Mouse (Mus musculus) urinary bladder, adult 18-20 months (tissue): Measurements from ENCODE around the gene Galnt11.

Source experiments
- DNase-seq, 2 experiments: peaks; one replicate each; pipeline ENCODE4 v3.0.0; 2022; ENCODE audit warnings: low spot score in 2 of 2, mixed read lengths in 2 of 2

Gene Galnt11

GRCm38 (mm10) chr5:25252825-25253544 is 31.3 kb downstream of the Galnt11 start:
- DNase-seq: no peak

GRCm38 (mm10) chr5:25254491-25254890 is 32.8 kb downstream of the Galnt11 start:
- no peak for DNase-seq

DNA sequence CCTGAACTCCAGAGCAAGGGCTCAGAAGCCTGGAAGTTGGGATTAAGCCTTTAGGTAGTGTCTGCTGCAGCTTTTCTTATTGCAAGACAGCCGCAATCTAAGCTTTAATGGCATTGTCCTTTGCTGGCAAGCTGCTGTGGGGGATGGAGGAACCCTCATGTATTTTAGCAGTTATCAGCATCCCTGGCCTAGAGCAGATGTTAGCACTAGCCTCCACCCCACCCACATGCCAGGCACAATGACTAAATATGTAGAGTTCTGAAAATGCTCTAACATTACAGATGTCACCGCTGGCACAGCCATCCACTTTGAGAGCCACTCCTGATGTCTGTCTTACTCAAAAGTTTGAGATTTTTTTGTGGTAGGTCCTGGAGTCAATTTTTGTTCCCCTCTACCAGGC is 35.0 kb downstream of the Galnt11 start:
- no peak for DNase-seq

GRCm38 (mm10) chr5:25261452-25261851 is 39.7 kb downstream of the Galnt11 start:
- DNase-seq: no peak

- no peak for DNase-seq
Measured at GRCm38 (mm10) chr5:25262266-25262665, 40.6 kb downstream of the Galnt11 start.

DNA sequence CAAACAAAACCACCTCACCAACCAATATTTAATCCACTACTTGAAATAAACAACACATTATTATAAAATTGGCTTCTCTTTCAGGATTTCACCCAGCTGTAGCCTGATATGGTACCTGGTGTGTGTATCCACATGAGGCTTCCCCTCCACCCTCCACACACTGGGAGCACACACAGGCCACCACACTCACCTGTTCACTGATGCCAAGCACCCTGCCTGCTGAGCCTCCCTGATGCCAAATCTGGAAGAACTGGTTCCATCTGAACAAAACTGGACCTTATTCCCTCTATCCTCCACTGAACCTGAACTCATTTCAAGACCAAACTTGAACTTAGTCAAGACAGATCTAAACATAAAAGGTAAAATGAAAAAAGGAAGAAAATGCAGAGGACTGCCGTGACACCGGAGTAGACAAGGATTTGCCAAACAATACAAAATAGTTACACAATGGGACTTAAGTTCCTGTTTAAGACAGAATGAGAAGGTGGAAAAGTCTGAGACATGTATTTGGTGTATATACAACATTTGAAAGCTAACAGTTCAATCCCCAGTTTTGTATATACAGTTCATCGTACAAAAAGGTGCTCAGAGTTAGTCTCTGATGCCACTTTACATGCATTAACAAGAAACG is 46.7 kb downstream of the Galnt11 start:
- DNase-seq: no peak

DNA sequence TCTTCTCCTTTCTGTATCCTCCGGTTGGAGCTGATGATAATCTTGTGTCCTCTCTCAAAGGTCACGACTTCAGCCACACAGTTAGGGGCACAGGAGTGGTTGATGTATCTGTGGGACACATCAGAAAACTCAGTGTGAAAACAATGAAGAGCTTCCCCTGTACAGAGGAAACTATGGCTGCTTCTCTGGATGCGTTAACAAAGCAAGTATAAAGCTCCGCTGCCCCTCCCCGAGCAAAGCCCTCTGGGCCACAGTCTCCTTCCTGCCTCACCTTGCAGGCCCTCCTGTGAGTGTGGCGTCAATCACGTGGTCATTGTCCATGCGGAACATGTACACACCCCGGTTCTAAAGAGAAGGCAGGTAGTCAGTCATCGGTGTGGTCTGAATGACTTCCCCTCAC is 53.9 kb downstream of the Galnt11 start:
- DNase-seq: no peak

DNA sequence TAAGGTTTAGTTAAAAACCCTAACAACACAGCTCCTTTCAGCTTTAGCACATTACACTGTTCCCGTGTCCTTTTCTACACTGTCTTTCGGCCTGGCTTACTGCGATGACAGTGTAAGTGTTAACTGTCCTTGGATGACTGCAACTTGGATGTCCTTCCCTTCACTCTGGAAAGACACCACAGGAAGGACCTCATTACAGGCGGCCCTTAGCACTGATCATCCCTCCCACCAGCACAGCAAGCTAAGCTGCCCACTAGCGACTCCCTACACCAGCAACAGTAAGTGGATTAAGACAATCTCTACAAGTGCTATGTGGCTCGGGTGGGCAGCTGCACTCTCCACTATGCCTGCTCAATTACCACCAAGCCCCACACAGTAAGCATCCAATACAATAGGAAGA is 54.7 kb downstream of the Galnt11 start:
- DNase-seq: no peak

- no peak for DNase-seq
Measured at GRCm38 (mm10) chr5:25283988-25284387, 62.3 kb downstream of the Galnt11 start.

DNA sequence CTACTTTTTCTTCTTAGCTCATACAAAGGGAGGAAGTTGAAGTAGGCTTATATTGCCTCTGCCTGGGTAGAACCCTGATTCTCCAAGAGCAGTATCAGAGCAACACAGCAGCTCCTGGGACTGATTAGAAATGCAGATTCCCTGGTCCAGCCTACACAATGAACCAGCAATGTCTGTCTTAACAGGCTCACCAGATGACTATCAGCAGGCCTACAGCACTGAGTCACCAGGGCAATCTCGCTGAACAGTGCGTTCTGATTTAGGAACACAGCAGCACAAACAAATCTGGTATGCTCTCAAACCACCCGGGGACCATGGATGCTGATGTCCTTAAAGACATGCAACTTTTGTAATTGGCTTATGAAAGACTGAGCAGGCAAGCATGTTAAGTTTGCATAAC is 75.1 kb downstream of the Galnt11 start:
- DNase-seq: peak; percentile 14 to 51

- no peak for DNase-seq
Measured at GRCm38 (mm10) chr5:25310226-25310625, 88.5 kb downstream of the Galnt11 start.

GRCm38 (mm10) chr5:25313881-25314280 is 92.2 kb downstream of the Galnt11 start:
- DNase-seq: no peak
